Mouse (Mus musculus) erythroblast, adult 5-6 weeks (primary cell): ENCODE results near the gene Zfp646. TPM values are rescaled to one million over a fixed set of nuclear protein-coding genes. Genes with fewer than 3 reads are reported as not detected.
"Not testable (repeated sequence)": the region's sequence is repeated elsewhere in the genome, so short reads cannot be mapped to it uniquely, and the experiment has no call there.

ENCODE experiments used
- ATAC-seq: replicated peaks from 2 replicates; pipeline ENCODE4 v1.8.0; 2016; ENCODE audit warnings: moderate number of reproducible peaks, mild to moderate bottlenecking, moderate TSS enrichment, inconsistent platforms; ENCODE audit not compliant: poor library complexity, low FRiP score, severe bottlenecking
- total RNA-seq, 2 experiments: library from RNA; stranded (forward) in 1 of 2; stranded (reverse) in 1 of 2; fragments of 150-400 nt in 1 of 2; fragments of 200-764, 138-1000 nt in 1 of 2; gene quantifications; 2 replicates each; pipeline versions ENCODE4 v1.2.3 to v1.2.4; 2015 to 2017; ENCODE audit warnings: low replicate concordance in 2 of 2

The Zfp646 gene
- total RNA-seq (2015; ENCODE audit: low replicate concordance) (6.7 and 11.1 TPM in 2 replicates), total RNA-seq (2017; ENCODE audit: low replicate concordance) (14.4 and 15.4 TPM in 2 replicates)

- ATAC-seq: peak; percentile 45
Observed at GRCm38 (mm10) chr7:127876041-127876466, at the start of gene Zfp646. Gene Zfp646 (plus strand): TSS chr7:127876221.

- ATAC-seq: no peak
Observed at GRCm38 (mm10) chr7:127835550-127835949, 40.5 kb upstream of the Zfp646 start.

DNA sequence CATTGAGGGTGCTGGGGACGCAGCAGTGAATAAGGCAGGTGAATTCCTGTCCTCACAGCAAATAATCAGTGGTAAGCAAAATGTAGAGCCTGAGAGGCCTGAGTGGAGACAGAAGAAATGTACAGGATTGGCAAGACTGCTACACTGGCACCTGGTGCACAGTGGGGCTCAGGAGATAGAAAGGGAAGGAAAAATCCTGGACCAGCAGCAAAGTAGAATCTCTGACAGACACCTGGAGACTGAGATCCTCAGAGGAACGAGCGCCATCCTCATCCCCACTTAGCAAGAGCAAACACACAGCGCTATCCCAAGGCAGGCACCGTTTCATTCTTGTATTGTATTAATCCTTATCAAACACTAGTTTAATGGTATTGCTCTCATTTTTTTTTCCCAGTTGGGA, 38.5 kb upstream of the Zfp646 start:
- no peak for ATAC-seq

GRCm38 (mm10) chr7:127837878-127838277, 38.1 kb upstream of the Zfp646 start:
- not testable (repeated sequence) for ATAC-seq

DNA sequence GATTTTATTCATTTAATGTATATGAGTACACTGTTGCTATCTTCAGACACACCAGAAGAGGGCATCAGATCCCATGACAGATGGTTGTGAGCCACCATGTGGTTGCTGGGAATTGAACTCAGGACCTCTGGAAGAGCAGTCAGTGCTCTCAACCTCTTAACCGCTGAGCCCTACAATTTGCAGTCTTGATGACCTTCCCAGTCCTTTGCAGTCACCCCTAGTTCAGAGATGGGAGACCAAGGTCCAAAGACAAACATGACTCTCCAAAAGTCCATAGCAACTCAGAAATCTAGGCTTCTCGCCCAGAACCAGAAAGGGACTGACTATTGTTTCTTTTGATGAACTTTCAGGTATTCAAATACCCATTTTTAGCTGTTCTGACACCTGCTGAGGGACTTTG, 36.0 kb upstream of the Zfp646 start:
- ATAC-seq: not testable (repeated sequence)

DNA sequence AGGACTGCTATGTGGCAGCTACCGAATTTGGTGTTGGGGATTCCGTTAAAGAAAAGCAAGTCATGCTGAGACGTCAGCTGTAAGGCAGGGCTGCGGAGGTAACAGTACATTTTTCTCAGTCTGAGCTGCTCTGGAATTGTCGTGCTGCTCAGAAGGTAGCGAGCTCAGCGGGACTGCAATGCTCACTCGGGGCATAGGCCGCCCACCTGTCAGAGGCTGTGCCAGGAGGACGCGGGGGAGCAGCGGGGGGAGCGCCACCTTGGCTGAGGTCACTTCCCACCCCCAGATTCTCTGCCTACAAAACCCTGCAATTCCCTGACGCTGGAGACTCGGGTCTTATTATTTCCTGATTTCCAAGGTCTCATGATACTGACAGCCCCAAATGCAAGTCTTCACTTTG, 35.1 kb upstream of the Zfp646 start:
- ATAC-seq: peak; percentile 56

DNA sequence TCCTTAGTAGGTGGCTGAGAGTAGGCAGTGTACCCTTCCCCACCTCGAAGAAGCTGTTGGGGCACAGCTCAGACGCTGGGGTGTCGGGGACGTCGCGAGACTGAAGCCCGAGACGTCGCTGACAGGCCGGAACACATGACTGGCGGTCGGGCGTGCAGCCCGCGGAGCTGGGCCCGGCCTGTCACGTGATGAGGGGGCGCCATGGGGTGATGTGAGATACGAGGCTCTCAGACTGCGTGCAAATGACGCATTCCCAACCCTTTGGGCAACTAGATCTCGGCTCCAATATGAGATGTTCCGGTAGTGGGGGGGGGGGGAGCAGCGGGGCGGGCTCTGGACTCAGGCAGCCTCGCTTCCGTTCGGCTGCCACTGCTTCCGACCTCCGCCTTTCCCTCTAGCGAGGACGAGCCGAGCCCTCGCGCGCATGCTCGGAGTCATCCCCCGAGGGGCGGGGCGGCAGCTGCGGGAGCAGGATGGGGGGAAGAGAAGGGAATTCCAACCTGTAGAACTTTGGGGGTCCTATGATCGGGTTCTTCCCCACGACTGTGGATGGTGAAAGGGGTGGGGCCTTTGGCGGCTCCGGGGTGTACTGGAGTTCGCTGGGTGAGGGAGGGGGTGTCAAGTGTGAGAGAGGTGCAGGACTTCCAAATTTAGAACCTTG, 34.6 kb upstream of the Zfp646 start:
- peak; percentile 81 for ATAC-seq

GRCm38 (mm10) chr7:127842001-127842718, 33.9 kb upstream of the Zfp646 start:
- ATAC-seq: peak; percentile 89

DNA sequence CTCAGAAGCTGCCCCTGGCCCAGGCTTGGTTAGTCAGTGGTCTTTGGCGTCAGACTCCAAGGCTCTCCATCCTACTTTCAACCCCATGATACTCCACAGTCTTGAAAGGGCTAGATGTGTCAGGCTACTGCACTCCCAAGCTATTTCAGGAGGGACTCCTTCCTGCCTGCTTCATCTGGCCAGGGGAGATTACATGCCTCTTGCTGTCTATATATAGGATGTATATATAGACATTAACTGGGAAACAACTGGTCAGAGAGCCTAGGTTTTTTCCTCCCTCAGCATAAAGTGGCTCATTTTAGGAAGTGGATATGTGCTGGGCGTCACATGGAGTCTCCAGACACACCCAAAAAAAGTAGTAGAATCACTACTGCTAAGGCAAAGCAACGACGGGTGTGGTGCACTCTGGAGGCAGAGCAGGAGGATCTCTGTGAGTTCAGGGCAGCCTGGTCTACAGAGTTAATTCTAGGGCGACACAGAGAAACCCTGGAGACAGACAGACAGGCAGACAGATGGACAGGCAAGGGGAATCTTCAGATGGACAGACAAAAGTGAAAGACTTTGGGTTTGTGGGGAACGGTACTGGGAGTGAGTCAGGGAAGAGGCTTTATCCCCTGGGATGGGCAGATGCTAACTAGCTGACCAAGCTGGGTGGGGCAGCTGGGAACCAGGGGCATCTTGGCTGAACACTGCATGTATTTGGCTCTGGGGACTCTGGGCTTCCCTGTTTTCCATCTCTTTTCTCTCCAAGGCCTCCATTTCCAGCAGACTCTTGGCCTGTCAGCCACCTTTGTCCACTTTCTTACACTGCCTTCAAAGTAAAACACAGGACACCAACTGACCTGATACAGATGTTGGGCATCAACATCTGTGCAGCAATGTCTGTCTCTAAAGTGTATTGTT, 25.8 kb upstream of the Zfp646 start:
- no peak for ATAC-seq

DNA sequence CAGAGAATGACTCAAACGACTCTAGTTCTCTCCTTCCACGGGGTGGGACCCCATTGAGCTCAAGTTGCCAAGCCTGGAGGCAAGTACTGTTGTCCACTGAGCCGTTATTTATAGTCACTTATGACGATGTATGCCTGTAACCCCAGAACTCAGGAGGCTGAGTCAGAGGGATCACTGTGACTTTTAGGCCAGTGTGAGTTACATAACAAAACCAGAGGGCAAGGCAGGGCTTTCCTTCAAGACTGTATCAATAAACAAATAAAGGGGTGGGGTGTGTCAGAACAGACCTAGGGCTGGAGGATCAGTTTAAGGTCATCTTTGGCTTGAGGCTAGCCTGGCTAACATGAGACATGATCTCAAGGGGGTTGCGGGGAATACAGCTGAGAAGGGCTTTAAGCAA, 25.1 kb upstream of the Zfp646 start:
- no peak for ATAC-seq

DNA sequence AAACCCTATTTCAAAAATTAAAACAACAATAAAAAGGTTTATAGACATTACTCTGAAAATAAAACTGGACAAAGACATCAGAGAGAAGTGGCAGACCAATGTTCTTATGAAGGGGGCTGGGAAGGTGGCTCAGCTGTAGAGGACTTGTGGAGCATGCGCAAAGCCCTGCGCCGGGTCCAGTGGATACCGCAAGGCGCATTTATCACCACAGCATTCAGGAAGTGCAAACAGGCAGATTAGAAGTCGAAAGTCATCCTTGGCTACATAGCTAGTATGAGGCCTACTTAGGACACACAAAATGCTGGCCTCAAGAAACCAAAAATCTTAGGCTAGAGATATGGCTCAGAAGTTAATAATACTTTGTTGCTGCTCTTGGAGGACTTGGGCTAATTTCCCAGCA, 17.8 kb upstream of the Zfp646 start:
- no peak for ATAC-seq

DNA sequence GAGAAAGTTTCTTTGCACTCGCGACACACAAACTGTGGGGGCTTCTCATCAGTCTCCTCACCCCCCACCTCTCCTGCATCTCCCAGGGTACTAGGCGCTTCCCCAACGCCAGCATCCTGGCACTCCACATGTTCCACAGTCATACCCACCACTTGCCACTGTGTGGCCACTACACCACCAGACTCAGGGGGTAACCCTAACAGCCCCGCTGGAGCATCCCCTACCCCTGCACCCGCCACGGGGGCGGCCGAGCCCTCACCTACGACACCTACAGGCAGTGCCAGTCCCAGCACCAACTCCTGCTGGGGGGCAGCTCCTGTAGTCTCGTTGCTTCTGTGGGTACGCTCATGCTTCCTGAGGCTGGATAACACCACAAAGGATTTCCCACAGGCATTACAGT, 9.6 kb upstream of the Zfp646 start:
- ATAC-seq: no peak

GRCm38 (mm10) chr7:127867641-127868040, 8.4 kb upstream of the Zfp646 start:
- ATAC-seq: no peak

- ATAC-seq: no peak
Observed at GRCm38 (mm10) chr7:127869149-127869810, 6.7 kb upstream of the Zfp646 start.

DNA sequence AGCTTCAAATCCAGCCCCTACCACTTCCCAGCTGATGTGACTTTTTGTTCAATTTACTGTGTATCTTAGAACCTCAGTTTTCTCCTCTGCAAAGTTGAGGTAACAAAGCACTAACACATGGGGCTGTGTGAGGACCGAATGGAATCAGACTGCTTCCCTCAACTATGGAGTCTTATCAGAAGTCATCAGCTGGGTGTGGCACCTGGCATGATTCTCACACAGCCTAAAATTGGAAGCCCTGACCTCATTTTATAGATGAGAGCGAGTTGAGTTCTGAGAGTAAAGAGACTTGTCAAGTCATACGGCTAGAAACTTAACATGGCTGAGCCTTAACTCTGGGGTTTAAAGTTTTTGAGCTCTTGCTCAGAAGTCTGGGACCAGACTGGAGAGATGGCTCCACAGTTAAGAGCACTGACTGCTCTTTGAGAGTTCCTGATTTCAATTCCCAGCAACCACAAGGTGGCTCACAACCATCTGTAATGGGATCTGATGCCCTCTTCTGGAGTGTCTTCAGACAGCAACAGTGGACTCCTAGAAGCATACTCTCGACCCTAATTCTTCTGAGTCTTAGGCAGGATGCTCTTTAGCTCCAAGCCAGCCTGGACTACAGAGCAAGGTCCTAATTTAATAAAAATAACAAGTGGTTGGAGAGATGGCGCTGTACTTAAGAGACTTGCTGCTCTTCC, 5.7 kb upstream of the Zfp646 start:
- ATAC-seq: no peak

GRCm38 (mm10) chr7:127874812-127875626, 1.0 kb upstream of the Zfp646 start:
- ATAC-seq: peak; percentile 30

GRCm38 (mm10) chr7:127875627-127876001, 407 bp upstream of the Zfp646 start:
- peak; percentile 35 for ATAC-seq
